Mouse (Mus musculus): ENCODE data around the gene Olfr30. TPM values are rescaled to one million over a fixed set of nuclear protein-coding genes. Genes with fewer than 3 reads are reported as not detected.
"Not testable (repeated sequence)": the region's sequence is repeated elsewhere in the genome, so short reads cannot be mapped to it uniquely, and the experiment has no call there.

Gene Olfr30
- not detected for total RNA-seq (2021)
- long read RNA-seq, experiment 1, result 0 reads
- long read RNA-seq, experiment 2, result 0 reads

DNA sequence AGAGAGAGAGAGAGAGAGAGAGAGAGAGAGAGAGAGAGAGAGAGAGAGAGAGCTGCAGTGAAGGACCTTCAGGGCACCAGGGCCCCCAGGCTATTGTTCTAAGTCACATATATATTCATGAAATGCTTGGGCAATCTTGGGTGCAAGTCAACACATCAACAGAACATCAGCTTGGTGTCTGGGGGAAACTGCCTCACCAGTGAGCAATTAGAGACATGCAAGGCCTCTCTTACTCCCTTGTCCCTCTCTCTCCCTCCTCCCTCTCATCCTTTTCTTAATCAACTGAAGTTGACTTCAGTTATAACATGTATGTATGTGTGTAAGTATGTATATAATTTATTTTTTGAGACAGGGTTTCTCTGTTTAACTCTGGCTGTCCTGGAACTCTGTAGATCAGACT, at the start of gene Olfr30:
TSS of gene Olfr30 (minus strand) at position 101 of the 400 bp plus-strand sequence.
- no peak for DNase-seq

DNA sequence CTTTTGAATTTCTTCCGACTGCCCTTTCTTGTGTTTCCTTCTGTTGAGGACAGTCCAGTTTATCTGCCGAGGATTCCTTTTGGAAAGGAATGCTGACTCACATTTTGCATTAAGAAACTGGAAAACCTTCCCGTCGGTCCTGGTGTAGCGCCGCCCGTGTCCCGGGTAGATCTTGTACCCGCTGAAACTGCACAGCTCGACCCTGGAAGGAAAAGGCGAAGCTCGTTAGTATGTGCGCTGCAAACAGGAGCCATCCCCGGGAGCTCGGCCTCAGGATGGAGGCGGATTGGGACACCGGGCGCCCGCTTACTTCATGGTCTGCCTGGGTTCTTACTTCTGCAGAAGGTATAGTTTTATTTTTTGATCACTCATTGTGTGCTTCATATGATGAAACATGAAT, 47.0 kb upstream of the Olfr30 start:
- not testable (repeated sequence) for DNase-seq

DNA sequence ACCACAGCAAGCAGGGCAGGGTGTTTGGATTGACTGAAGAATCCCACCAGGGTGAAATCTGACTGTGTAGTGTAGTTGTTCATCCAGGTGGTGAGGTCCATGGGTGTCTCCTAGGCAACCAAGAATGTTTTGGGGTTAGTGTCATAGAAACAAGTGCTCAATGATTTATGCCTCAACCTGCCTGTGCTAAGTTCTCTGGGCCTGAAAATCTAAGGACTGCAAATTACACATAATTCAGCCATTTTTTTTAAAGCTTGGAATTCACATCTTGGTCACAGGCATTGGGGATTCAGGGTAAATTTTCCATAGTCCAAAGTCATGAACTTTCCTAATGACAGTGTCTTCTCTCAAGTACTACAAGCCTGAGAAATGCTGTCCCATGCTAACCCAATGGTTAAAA, 40.4 kb upstream of the Olfr30 start, which contains the start of gene Olfr331:
TSS of gene Olfr331 (minus strand) at position 101 of the 400 bp plus-strand sequence.
- DNase-seq, result not testable (repeated sequence)

DNA sequence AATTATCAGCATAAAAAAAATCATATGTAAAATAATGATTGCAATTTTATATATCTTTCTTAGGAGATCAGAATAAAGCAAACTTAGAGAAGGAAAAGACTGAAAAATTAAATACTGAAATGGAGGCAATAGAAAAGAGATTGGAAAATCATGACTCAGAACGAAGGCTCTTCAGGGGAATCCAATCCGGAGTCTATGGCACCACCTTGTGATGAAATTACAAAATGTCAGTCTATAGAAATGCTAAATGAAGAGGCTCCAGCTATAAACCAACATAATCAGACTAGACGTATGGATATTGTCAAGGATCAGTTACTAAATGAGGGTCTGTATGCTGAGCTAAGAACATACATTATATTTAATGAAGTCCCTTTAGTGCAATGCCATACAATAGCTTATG, 37.2 kb upstream of the Olfr30 start:
- no peak for DNase-seq

DNA sequence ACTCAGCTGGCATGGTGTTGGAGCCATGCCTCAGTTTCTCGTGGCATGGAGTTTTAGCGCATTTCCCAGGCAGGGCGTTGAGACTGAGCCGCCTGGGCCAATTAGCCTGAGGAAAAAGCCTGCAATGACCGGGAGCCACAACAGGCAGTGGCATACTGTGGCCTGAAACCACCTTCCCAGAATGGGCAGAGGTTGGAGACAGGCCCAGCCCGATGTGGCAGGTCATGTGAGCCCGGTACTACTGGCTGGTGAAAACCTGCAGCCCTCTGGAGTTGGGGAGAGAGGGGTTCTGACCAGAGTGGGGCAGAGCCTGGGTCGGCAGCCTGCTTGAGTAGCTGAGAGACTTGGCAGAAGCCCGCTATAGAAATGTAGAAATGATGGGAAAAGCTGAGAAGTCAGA, 36.7 kb upstream of the Olfr30 start:
- DNase-seq, result no peak

DNA sequence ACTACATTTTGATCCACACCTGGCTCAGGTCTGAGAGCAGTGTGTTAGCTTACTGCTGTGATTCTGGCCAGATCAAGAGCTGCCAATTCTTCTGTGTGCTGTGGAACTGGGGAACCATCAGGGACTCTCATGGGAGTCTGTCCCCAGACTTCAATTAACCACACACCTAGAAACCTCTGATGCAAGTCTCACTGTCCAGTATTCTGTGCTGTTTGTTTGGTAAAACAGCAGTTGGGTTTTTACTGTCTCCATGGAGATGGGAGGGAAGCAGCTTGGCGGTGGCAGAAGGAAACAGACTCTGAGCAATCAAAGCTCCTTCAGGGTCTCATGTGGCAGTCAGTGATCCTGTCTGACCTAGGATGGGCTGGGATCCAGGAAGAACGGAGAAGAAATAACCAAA, 30.4 kb upstream of the Olfr30 start, which contains the start of gene Olfr332:
TSS of gene Olfr332 (minus strand) at position 101 of the 400 bp plus-strand sequence.
- no peak for DNase-seq

DNA sequence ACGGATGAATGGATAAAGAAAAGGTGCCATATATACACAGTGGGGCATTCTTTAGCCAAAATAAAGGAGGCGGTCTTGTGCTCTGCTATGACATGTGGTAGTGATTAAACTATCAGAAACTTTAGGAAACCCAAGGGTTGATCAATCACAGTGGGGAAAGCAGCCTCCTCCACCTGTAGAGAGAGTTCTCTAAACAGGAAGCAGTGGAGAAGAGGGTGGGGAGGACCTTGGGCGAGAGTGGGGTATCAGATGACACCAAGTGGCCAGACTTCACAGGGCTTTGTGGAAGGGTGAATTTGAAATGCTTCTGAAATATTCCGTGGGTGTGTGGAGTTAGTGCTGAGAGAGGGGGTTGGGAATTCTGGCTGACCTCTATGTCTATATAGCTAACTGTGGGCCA, 8.5 kb downstream of the Olfr30 start:
- DNase-seq, result no peak

DNA sequence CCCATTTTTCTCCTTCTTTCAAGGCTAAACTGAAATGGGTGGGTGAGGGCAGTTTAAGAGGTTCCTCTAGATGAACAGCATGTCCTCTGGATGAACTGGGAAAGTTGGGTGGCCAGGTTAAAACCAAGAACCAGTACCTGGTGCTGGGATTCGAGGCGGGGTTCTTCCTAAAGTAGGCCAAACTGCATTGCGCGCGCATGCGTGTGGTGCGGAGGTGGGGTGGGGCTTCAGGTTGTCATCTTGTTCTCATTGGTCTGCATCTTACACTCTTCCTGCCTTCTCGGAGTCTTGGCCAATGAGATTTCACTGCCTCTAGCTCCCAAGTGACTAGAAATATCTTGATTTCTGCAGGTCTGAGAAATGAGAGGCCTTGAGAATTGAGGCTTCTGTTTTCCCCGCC, 9.3 kb downstream of the Olfr30 start, which contains the start of gene Lypd9:
TSS of gene Lypd9 (minus strand) at position 165 of the 400 bp plus-strand sequence.
- DNase-seq, result no peak

DNA sequence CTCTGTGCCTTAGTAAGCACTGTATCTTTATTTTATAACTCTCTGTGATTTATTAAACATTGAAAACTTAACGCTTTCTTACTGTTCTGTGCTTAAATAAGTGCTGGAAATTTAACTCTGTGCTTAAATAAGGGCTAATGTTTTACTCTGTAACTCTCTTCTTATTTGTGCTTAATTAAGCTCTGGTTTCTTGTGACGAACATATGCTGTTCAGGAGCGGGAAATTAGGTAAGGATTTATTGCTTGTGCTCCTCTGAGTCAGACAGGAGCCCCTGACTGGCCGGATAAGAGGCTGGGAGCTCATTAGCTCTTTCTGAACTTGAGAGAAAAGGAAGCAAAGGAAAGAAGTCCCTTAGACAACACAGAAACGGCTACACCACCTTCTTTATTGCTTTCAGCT, 24.2 kb downstream of the Olfr30 start:
- no peak for DNase-seq

DNA sequence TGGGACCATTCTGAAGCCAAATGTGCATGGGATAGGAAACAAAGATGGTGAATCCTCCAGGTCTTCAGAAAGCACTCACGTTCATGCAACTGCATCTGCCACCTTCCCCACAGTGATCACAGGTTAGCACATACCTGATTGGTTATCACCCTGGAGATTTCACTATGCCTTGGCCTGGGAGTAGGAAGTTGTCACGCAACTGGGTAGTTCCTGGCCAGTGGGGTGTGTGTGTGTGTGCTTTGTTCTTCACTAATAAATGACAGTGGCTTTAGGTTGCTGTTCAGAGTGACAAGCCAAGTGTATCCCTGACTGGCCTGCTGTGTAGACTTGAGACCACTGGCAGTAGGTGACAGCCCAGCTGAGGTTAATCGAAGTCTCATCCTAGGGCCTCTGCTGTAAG, 29.8 kb downstream of the Olfr30 start, which contains the start of gene Gm12253:
TSS of gene Gm12253 (plus strand) at position 301 of the 400 bp plus-strand sequence.
- no peak for DNase-seq

DNA sequence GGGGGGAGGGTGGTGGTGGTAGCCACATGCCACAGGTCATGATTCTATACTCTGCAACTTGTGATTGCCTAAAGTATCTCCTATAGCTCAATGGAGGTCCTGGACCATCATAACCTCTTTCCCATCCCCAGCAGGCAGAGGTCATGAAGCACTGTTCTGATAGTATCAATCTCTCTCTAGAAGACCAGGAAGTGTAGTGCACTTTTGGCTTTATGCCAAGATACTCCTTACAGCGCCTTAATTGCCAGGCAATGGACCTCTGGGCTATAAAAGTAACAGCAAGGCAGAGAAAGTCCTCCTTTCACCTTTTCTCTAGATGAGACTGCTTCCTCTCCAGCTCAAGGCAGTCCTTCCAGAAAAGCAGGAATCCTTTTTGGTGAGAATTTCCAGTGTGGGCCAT, 41.3 kb downstream of the Olfr30 start, which contains the start of gene 1810065E05Rik:
TSS of gene 1810065E05Rik (plus strand) at position 297 of the 400 bp plus-strand sequence.
- no peak for DNase-seq

DNA sequence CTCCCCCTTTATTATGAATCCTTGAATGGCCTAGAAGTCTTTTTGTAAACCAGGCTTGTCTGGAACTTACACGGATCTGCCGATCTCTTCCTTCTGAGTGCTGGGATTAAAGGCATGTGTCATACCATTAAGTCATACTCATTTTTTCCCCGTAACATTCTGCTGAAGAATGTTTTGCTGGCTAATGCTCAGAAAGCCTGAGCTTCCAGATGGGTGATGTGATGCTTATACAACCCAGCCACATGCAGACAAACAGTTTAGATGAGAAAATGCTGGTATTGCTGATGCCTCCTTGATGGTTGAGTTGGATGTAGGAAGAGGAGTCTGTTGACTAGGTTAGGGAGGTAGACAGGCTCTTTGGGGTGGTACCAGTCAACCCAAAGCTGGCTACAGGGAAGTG, 43.7 kb downstream of the Olfr30 start:
- no peak for DNase-seq

DNA sequence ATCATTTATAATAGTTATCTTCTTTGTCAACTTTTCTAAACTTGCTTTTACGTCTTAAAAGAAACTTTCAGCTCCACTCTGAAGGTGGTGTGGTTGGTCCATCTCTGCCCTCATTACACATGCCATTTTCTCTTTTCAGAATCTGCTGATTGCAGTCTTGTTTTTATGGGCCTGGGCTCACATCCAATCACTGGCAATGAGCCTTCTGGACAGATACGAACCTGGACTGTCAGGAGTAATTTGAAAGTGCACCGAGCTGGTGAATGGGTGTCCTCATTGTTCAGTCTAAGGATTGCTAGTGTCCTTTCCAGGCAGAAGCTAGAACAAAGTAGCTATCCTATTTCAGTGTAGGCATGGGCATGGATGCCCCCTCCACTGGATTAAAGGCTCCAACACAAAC, 54.0 kb downstream of the Olfr30 start:
- DNase-seq, result no peak

Other genes with a start within 250 kb of the Olfr30 start
- gene 4930438A08Rik, start 187.5 kb downstream of the Olfr30 start, total RNA-seq (2021), result not detected
- 1 to 10 TPM; 2.7 to 4.3 TPM for gene Zfp692, start 155.2 kb downstream of the Olfr30 start, total RNA-seq (2021)
- gene Zfp672, start 131.9 kb downstream of the Olfr30 start, total RNA-seq (2021), result 10 to 100 TPM; 37.7 to 40.6 TPM
- gene Sh3bp5l, start 131.5 kb downstream of the Olfr30 start, total RNA-seq (2021), result 10 to 100 TPM; 22.8 to 27.5 TPM
- gene Lypd8, start 83.2 kb downstream of the Olfr30 start, total RNA-seq (2021), result not detected
- not detected for gene 1810065E05Rik, start 41.2 kb downstream of the Olfr30 start, total RNA-seq (2021)
- gene Gm12253, start 29.7 kb downstream of the Olfr30 start, total RNA-seq (2021), result not detected
- gene Lypd9, start 9.3 kb downstream of the Olfr30 start, total RNA-seq (2021), result not detected
- not detected for gene Olfr332, start 30.3 kb upstream of the Olfr30 start, total RNA-seq (2021)
- not detected for gene Olfr331, start 40.3 kb upstream of the Olfr30 start, total RNA-seq (2021)
- gene Olfr330, start 72.6 kb upstream of the Olfr30 start, total RNA-seq (2021), result not detected
- not detected for gene Olfr329-ps, start 84.2 kb upstream of the Olfr30 start, total RNA-seq (2021)
- gene Olfr328, start 93.4 kb upstream of the Olfr30 start, total RNA-seq (2021), result under 1 TPM in 1 of 2 experiments, not detected in 1; 0.10 TPM
- gene Olfr224, start 108.3 kb upstream of the Olfr30 start, total RNA-seq (2021), result not detected
- not detected for gene Olfr325, start 115.5 kb upstream of the Olfr30 start, total RNA-seq (2021)
- gene Olfr324, start 132.8 kb upstream of the Olfr30 start, total RNA-seq (2021), result not detected
- gene 2210407C18Rik, start 153.8 kb upstream of the Olfr30 start, total RNA-seq (2021), result not detected
- gene Olfr323, start 168.2 kb upstream of the Olfr30 start, total RNA-seq (2021), result not detected
- not detected for gene Trim58, start 178.2 kb upstream of the Olfr30 start, total RNA-seq (2021)
- gene Olfr322, start 196.5 kb upstream of the Olfr30 start, total RNA-seq (2021), result not detected
- not detected for gene Olfr320, start 218.8 kb upstream of the Olfr30 start, total RNA-seq (2021)
- not detected for gene Olfr319, start 236.9 kb upstream of the Olfr30 start, total RNA-seq (2021)

Data from gastrocnemius, postnatal 25 days (tissue).